In genomic region chr1:91874633-91875032, GRCm38 (mm10) we compare ENCODE assay signal across 8 mouse cellular contexts.
DNase-seq lines count a peak whose midpoint lies in the region; ATAC-seq lines count a peak whose summit lies in the region.

No protein-coding gene starts in this region.

- ATAC-seq in frontal cortex, adult (ENCODE audit: low TSS enrichment): no peak

- peak; percentile 40 to 44 for DNase-seq in frontal cortex, postnatal 14 days (ENCODE audit: low spot score in 2 of 2)
- peak; percentile 62 for DNase-seq in ZHBTc4 (ENCODE audit: low read depth, low spot score)
- DNase-seq in cerebellum, postnatal 4 days (ENCODE audit: low spot score in 2 of 2): peak; percentile 57 to 71
- DNase-seq in heart, adult 9 months (ENCODE audit: low spot score in 2 of 2): peak; percentile 50 to 74
- DNase-seq in kidney, postnatal 4 days: peak; percentile 87
- peak; percentile 74 to 85 for DNase-seq in lung, postnatal 4 days
- peak; percentile 87 for DNase-seq in testis, postnatal 10 days (ENCODE audit: low spot score)
